Comparison of ENCODE assay signal across 10 mouse cellular contexts in genomic region chr4:40919785-40920184, GRCm38 (mm10). TPM values are rescaled to one million over a fixed set of nuclear protein-coding genes. Genes with fewer than 3 reads are reported as not detected.
A peak's percentile ranks its signal among the peaks of the same experiment; 100 is the strongest.
DNase-seq lines count a peak whose midpoint lies in the region; ATAC-seq lines count a peak whose summit lies in the region.
"Had no signal": no experiment of that assay in that cellular context is flagged by ENCODE, and none has a peak within 500 bp of the region (broad histone marks: within the 10 kb centered on the region; RNA-seq: fewer than 3 reads in every experiment).

Gene Spink4 (plus strand): TSS chr4:40920052.

- no peak within 1 kb of the TSS for H3K9ac ChIP-seq in intestine, embryonic 14.5 days (ENCODE audit: low read length)
- H3K9ac ChIP-seq in liver, embryonic 16.5 days (ENCODE audit: low read depth, low read length): no peak within 1 kb of the TSS
- no peak within 1 kb of the TSS for H3K9ac ChIP-seq in hindbrain, embryonic 16.5 days (ENCODE audit: low read depth, low read length)
- no peak within 1 kb of the TSS for H3K9ac ChIP-seq in forebrain, embryonic 16.5 days (replicated peaks; ENCODE audit: low read depth, low read length)

- no peaks in the 10 kb centered on the region for H3K27me3 ChIP-seq in intestine, embryonic 14.5 days (replicated peaks; ENCODE audit: control insufficient read depth, insufficient read depth, low read length)
- no peaks in the 10 kb centered on the region for H3K27me3 ChIP-seq in liver, embryonic 16.5 days (ENCODE audit: control insufficient read depth, insufficient read depth, low read depth, low read length)
- H3K27me3 ChIP-seq in hindbrain, embryonic 16.5 days (replicated peaks; ENCODE audit: control insufficient read depth, insufficient read depth, low read length): no peaks in the 10 kb centered on the region
- H3K27me3 ChIP-seq in forebrain, embryonic 16.5 days (replicated peaks; ENCODE audit: control insufficient read depth, insufficient read depth, low read length): no peaks in the 10 kb centered on the region

- DNase-seq in cerebellum, postnatal 10 days: peak; percentile 43
- DNase-seq in cerebellum, adult 11-12 months: no peak
- DNase-seq in adrenal gland, adult 2 months: peak; percentile 58
- DNase-seq in intestine, embryonic 14.5 days (ENCODE audit: low spot score): no peak
- DNase-seq in layer of hippocampus, adult 11-12 months (ENCODE audit: low spot score): no peak

- no peak within 1 kb of the TSS for H3K4me3 ChIP-seq in intestine, embryonic 14.5 days (ENCODE audit: low read depth, low read length)
- H3K4me3 ChIP-seq in liver, embryonic 16.5 days (ENCODE audit: low read depth, low read length): no peak within 1 kb of the TSS
- no peak within 1 kb of the TSS for H3K4me3 ChIP-seq in hindbrain, embryonic 16.5 days (ENCODE audit: low read length)
- H3K4me3 ChIP-seq in forebrain, embryonic 16.5 days (replicated peaks; ENCODE audit: low read length): no peak within 1 kb of the TSS
- H3K4me3 ChIP-seq: megakaryocyte, embryonic 14.5 days had no signal

- 29% methylated on average over 3 of the region's 3 CpGs for WGBS in intestine, embryonic 14.5 days
- WGBS in liver, embryonic 16.5 days (ENCODE audit: insufficient replicate concordance): 11% methylated on average over 3 of the region's 3 CpGs
- WGBS in hindbrain, embryonic 16.5 days: 72% methylated on average over 3 of the region's 3 CpGs
- 70% methylated on average over 3 of the region's 3 CpGs for WGBS in forebrain, embryonic 16.5 days

- H3K4me2 ChIP-seq in intestine, embryonic 14.5 days (ENCODE audit: low read length): no peak within 1 kb of the TSS
- H3K4me2 ChIP-seq in liver, embryonic 16.5 days (ENCODE audit: low read depth, low read length): no peak within 1 kb of the TSS
- no peak within 1 kb of the TSS for H3K4me2 ChIP-seq in hindbrain, embryonic 16.5 days (ENCODE audit: low read length)
- no peak within 1 kb of the TSS for H3K4me2 ChIP-seq in forebrain, embryonic 16.5 days (ENCODE audit: low read length)

- no peak for ATAC-seq in intestine, embryonic 14.5 days (replicated peaks; ENCODE audit: low FRiP score, low TSS enrichment, low read depth)
- peak; percentile 84 for ATAC-seq in liver, embryonic 16.5 days (ENCODE audit: low read depth)
- ATAC-seq in hindbrain, embryonic 16.5 days: no peak
- ATAC-seq in forebrain, embryonic 16.5 days: no peak

- H3K36me3 ChIP-seq in intestine, embryonic 14.5 days (ENCODE audit: control insufficient read depth, insufficient read depth, low read length): no peaks in the 10 kb centered on the region
- H3K36me3 ChIP-seq in liver, embryonic 16.5 days (ENCODE audit: control insufficient read depth, insufficient read depth): no peaks in the 10 kb centered on the region
- no peaks in the 10 kb centered on the region for H3K36me3 ChIP-seq in hindbrain, embryonic 16.5 days (ENCODE audit: control insufficient read depth, insufficient read depth, low read length)
- no peaks in the 10 kb centered on the region for H3K36me3 ChIP-seq in forebrain, embryonic 16.5 days (ENCODE audit: control insufficient read depth, insufficient read depth)

- no peaks in the 10 kb centered on the region for H3K9me3 ChIP-seq in intestine, embryonic 14.5 days (ENCODE audit: control insufficient read depth, low read length)
- no peaks in the 10 kb centered on the region for H3K9me3 ChIP-seq in liver, embryonic 16.5 days (replicated peaks; ENCODE audit: control insufficient read depth, low read length)
- no peaks in the 10 kb centered on the region; the same call in 1 of the 2 replicates for H3K9me3 ChIP-seq in hindbrain, embryonic 16.5 days (ENCODE audit: control insufficient read depth, low read length)
- H3K9me3 ChIP-seq in forebrain, embryonic 16.5 days (ENCODE audit: control insufficient read depth, low read length): no peaks in the 10 kb centered on the region

- H3K27ac ChIP-seq in intestine, embryonic 14.5 days (ENCODE audit: low read depth): no peak within 1 kb of the TSS
- H3K27ac ChIP-seq in liver, embryonic 16.5 days (ENCODE audit: low read length): no peak within 1 kb of the TSS
- H3K27ac ChIP-seq in hindbrain, embryonic 16.5 days (ENCODE audit: low read depth, low read length): no peak within 1 kb of the TSS
- H3K27ac ChIP-seq in forebrain, embryonic 16.5 days (ENCODE audit: low read length): no peak within 1 kb of the TSS

- H3K4me1 ChIP-seq in intestine, embryonic 14.5 days (replicated peaks; ENCODE audit: control insufficient read depth, insufficient read depth, low read length): no peaks in the 10 kb centered on the region
- peaks cover 9% of the 10 kb centered on the region for H3K4me1 ChIP-seq in liver, embryonic 16.5 days (ENCODE audit: control insufficient read depth, low read depth, low read length)
- no peaks in the 10 kb centered on the region for H3K4me1 ChIP-seq in hindbrain, embryonic 16.5 days (ENCODE audit: control insufficient read depth, insufficient read depth, low read depth, low read length)
- no peaks in the 10 kb centered on the region for H3K4me1 ChIP-seq in forebrain, embryonic 16.5 days (replicated peaks; ENCODE audit: control insufficient read depth, insufficient read depth, low read length)

RNA-seq across cellular contexts. Expression of gene Spink4, which starts in this region (rescaled TPM):
- total RNA-seq in adrenal gland, adult 2 months (2021): 100 to 1,000 TPM in 1 of 2 experiments, not detected in 1; 112 TPM
- polyA plus RNA-seq in adrenal gland, adult 2 months (2012; rRNA removed): 6.3 and 15.7 TPM in 2 replicates
- 33.9 and 76.7 TPM in 2 replicates for polyA plus RNA-seq in intestine, embryonic 14.5 days (2014; fragmentation: Nextera tagmentation; extraction: Ambion mirVana)
- 0.90 and 2.9 TPM in 2 replicates for polyA plus RNA-seq in liver, embryonic 16.5 days (2015; fragmentation: Nextera tagmentation; extraction: Ambion mirVana)
- polyA plus RNA-seq in hindbrain, embryonic 16.5 days (2015; fragmentation: Nextera tagmentation; extraction: Ambion mirVana): not detected in 2 replicates
- polyA plus RNA-seq in forebrain, embryonic 16.5 days (2015; fragmentation: Nextera tagmentation; extraction: Ambion mirVana): not detected in 2 replicates
- total RNA-seq: layer of hippocampus, adult 18-20 months had no signal

Comparison
In these comparisons a context has a peak if more than half of its experiments do, and no peak if none do; other contexts are left out.
1. DNase-seq: peak in cerebellum, postnatal 10 days (2 of 2) and adrenal gland, adult 2 months (single experiment); none in cerebellum, adult 11-12 months (single experiment), intestine, embryonic 14.5 days (single experiment) and layer of hippocampus, adult 11-12 months (single experiment).